Mouse (Mus musculus) spleen, adult 2 months (tissue): ENCODE results near the gene Dync1i1.

Experiments used
- CTCF ChIP-seq: fragments of 200-500 bp; IDR thresholded peaks from 2 replicates; pipeline ENCODE4 v1.5.1; 2011; ENCODE audit warnings: mild to moderate bottlenecking, inconsistent platforms; ENCODE audit not compliant: insufficient read depth, insufficient read length, insufficient replicate concordance; ENCODE audit errors: extremely low read depth
- POLR2A ChIP-seq: fragments of 200-500 bp; IDR thresholded peaks from 2 replicates; pipeline ENCODE4 v1.6.1; 2011; ENCODE audit warnings: low read depth, low read length, inconsistent platforms

GRCm38 (mm10) chr6:5739711-5740110, 14.3 kb downstream of the Dync1i1 start:
- no peak for TF ChIP-seq CTCF
- no peak for TF ChIP-seq POLR2A
